Mouse (Mus musculus) embryonic stem cell, embryonic (primary cell): ENCODE data around the gene Alkbh2.

Source experiments
- CTCF ChIA-PET, 4 experiments: fragments of 300-600 bp in 2 of 4; fragments of 350-600 bp in 2 of 4; sonication (Branson Sonifier 250); formaldehyde crosslinking; loops; one replicate each; lab custom pipeline; 2022; ENCODE audit warnings: inconsistent platforms in 2 of 4; lab: Charles Lee
- POLR2A ChIA-PET, 4 experiments: fragments of 300-600 bp in 2 of 4; fragments of 350-600 bp in 2 of 4; sonication (Branson Sonifier 250); formaldehyde crosslinking; loops; one replicate each; lab custom pipeline; 2022; ENCODE audit warnings: antibody characterized with exemption in 4 of 4, inconsistent platforms in 1 of 4; lab: Charles Lee

Alkbh2 gene

DNA sequence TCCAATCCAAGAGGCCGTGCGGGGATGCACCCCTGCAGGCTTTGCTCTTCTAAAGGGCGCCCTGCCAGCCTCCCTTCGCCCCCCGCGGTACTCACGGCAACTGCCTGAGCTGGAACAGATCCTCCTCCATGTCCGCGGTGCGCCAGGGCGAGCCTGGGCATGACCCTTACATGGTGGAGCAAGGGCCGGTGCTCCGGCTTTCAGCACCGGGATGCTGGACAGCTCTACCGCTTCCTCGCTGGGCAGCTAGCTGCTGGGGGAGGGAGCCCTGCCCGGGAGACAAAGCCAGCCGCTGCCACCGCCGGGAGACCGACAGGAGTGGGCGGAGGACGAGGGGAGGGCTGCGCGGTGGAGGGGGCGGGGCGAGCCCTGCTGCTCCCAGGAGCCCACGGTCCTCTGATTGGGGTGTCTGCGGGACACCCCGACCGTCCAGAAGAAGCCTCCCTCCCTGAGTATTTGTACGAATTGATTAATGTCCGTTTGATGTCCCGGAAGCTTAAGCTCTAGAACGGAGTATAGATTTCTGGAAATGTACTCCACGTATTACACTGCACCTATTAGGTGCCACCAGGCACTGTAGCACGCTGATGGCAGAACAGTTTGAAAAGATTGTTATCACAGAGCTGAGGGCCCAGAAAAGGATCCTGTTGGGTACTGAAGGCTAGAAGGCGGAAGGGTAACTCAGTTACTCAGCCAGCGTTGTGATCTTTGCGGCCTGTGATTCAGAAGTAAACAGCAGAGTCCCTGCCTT lies 36.8 kb downstream of the Alkbh2 start, which contains the start of gene Svop:
Gene Svop (minus strand): TSS at position 514 of the 751 bp plus-strand sequence.
- ChIA-PET POLR2A (interaction anchor here (0.6 to 2.3 kb wide), 26 partner anchors 9 to 328 kb away, joined by 3 to 8 read pairs (median 3); partner anchors contain the start of genes Alkbh2 (in 1 of the 4), Foxn4 (in 1 of the 4), Kctd10 (in 1 of the 4) and Ube3b (in 1 of the 4)), CTCF (interaction anchor here (0.6 to 1.5 kb wide), 9 partner anchors 9 to 1895 kb away, joined by 3 to 24 read pairs (median 4); partner anchors contain the start of genes Alkbh2 (in 1 of the 4) and Ung (in 1 of the 4))

DNA sequence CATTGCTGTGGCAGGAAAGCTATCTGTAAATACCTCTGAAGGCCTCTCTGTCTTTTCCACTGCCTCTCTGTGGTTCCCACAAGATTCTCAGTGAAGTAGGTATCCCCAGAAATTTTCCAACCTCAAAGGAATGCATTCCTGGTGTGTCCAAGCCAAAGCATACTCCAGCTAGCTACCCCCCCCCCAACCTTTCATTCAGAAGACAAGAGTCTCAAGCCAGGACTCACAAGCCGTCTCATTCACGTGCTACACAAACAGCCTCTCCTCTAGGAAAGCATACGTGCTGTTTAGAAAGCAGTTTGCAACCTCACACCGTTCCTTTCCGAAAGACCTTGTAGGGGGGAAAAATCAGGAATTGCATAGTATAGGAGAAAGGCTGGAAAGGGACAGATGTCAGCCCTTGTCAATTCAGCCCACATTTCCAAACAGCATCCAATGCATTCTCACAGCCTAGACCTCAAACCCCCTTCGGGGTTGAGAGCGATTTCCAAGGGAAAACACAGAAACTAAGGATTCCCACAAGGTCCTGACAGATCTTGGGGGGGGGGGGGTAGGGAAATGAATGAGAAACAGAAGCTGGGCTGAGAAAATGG lies 37.5 kb downstream of the Alkbh2 start:
- CTCF ChIA-PET, result interaction anchor here in 3 of 4 experiments (0.6 to 1.5 kb wide), 7 partner anchors 37 to 207 kb away, joined by 3 to 7 read pairs (median 3); partner anchors contain the start of genes Alkbh2 (in 1 of the 3) and Ung (in 1 of the 3)
- POLR2A ChIA-PET, result interaction anchor here (0.6 to 2.3 kb wide), 21 partner anchors 8 to 328 kb away, joined by 3 to 8 read pairs (median 3); partner anchors contain the start of genes Foxn4 (in 1 of the 4), Kctd10 (in 1 of the 4), Ube3b (in 1 of the 4) and Ung (in 1 of the 4)

- ChIA-PET POLR2A (interaction anchor here in 1 of 4 experiments (0.7 to 1.1 kb wide), 3 partner anchors 8 to 991 kb away, joined by 3 read pairs; no protein-coding TSS in a partner anchor), CTCF (interaction anchor here in 3 of 4 experiments (0.6 to 0.7 kb wide), 4 partner anchors 11 to 251 kb away, joined by 3 to 26 read pairs (median 4); no protein-coding TSS in a partner anchor)
Observed at GRCm38 (mm10) chr5:114087875-114088480, 40.0 kb downstream of the Alkbh2 start.

- CTCF ChIA-PET, result no interaction called here
- POLR2A ChIA-PET, result interaction anchor here in 2 of 4 experiments (0.6 to 1.1 kb wide), 6 partner anchors 26 to 214 kb away, joined by 3 to 7 read pairs (median 3); partner anchors contain the start of gene Ung (in 1 of the 2)
Observed at GRCm38 (mm10) chr5:114085501-114085900, 42.5 kb downstream of the Alkbh2 start.

- CTCF ChIA-PET, result interaction anchor here in 2 of 4 experiments (0.5 to 0.6 kb wide), 2 partner anchors 11 to 75 kb away, joined by 3 to 26 read pairs; no protein-coding TSS in a partner anchor
Observed at GRCm38 (mm10) chr5:114077009-114077408, 51.0 kb downstream of the Alkbh2 start.

More at GRCm38 (mm10) chr5:114077009-114077408, 51.0 kb downstream of the Alkbh2 start:
- POLR2A ChIA-PET, result interaction anchor here in 3 of 4 experiments (0.6 to 1.1 kb wide), 3 partner anchors 12 to 423 kb away, joined by 3 read pairs; no protein-coding TSS in a partner anchor
